Mouse (Mus musculus): ENCODE results near the gene Akt1.

Akt1 gene

GRCm38 (mm10) chr12:112674132-112675011, at the start of gene Akt1:
Gene Akt1 (minus strand): TSS chr12:112674884.
- peak; percentile 54 for DNase-seq (ENCODE audit: low spot score)

GRCm38 (mm10) chr12:112724077-112724805, 49.6 kb upstream of the Akt1 start:
- peak; percentile 79 for DNase-seq (ENCODE audit: low spot score)

- no peak for DNase-seq (ENCODE audit: low spot score)
Measured at GRCm38 (mm10) chr12:112723445-112723844, 48.8 kb upstream of the Akt1 start.

- no peak for DNase-seq (ENCODE audit: low spot score)
Measured at GRCm38 (mm10) chr12:112723028-112723330, 48.3 kb upstream of the Akt1 start.

DNA sequence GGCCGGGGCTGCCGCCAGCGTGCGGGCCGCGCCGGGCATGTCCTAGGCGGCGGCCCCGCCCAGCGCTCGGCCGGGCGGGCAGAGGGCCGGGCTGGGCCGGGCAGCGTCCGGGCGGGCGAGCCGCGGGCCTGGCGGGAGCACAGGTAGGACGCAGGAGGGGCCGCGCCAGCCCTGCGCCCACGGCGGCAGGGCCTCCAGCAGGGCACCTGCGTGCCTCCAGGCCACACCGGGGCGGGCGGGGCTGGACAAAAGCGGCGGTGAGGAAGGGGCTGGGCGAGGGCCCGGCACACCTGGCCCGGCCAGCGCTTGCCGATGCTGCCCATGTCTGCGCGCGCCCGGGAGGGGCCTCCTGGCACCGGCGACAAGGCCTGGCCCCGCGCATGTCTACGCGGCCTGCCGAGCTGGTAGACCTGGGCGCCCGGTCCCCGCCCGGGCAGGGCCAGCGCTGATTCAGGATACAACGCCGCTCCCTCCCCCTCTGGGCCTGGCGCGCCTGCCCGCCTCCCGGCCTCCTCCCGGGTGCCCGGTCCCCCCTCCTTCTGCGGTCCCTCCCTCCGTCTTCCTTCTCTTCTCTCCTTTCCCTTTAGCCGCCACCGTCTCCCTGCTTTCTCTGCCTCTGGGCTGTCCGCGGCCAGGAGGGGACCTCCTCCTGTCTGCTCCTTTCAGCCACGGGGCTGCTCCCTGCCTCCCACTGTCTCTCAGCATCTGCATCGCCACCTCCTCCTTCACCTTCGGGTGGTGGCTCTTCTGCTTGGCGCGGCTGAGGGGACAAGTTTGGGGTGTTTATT, 47.8 kb upstream of the Akt1 start:
- DNase-seq (ENCODE audit: low spot score), result peak; percentile 45

DNA sequence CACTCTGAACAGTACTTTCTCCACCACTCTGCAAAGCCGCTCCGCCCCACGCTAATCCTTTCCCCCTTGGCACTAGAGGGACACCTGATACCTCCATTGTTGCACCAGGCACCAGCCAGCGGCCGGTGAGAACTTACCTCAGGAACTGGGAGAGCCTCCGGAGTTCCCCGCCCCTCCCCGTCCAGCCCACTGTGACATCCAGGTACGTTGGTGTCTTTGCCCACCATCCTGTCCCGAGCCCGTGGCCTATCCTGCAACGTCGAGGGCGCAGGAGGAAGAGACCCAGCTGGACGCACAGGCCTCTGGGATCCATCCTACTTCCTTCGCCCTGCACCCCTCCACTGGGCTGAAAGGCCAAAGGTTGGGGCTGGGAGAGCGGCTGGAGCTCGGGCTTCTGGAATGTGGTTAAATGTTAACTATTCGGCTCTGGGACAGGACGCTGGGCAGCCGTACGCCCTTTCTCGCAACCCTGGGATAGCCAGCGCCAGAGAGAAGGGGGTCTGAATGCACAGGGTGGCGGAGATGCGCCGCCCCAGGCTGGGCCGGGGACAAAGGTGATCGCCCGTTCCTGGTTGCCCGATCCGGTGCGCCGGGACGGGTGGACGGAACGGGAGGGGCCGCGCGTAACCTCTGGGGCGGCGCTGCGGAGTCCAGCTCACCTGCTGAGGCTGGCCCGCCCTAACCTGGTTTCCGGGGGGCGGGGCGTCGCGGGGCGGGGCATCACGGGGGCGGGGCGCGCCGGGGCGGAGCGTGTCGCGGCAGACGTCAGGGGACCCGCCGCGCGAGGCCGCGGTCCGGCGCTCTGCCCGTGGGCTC, 46.9 kb upstream of the Akt1 start:
- no peak for DNase-seq (ENCODE audit: low spot score)

- DNase-seq (ENCODE audit: low spot score), result no peak
Measured at GRCm38 (mm10) chr12:112720890-112721423, 46.3 kb upstream of the Akt1 start.

- no peak for DNase-seq (ENCODE audit: low spot score)
Measured at GRCm38 (mm10) chr12:112720216-112720615, 45.5 kb upstream of the Akt1 start, which contains the start of gene Cep170b. Gene Cep170b (plus strand): TSS chr12:112720455.

DNA sequence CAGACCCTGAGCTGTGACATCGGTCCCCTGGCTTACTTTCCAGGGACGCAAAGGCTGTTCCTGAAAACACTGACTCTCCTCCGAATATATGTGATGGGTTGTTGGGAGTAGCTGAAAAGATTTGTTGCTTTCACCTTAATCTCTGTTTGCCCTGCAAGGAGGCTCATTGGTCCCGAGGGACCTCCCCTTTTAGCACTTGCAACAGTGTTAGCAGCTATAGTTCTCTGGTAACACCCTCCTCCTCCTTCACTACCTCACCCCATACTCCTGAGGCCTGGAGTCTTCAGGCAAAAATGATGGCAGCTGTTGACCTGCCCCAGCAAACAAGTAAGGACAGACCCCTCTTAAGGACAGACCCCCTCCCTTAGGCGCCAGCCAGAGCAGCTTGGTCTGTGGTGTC, 44.3 kb upstream of the Akt1 start:
- DNase-seq (ENCODE audit: low spot score), result peak; percentile 21

DNA sequence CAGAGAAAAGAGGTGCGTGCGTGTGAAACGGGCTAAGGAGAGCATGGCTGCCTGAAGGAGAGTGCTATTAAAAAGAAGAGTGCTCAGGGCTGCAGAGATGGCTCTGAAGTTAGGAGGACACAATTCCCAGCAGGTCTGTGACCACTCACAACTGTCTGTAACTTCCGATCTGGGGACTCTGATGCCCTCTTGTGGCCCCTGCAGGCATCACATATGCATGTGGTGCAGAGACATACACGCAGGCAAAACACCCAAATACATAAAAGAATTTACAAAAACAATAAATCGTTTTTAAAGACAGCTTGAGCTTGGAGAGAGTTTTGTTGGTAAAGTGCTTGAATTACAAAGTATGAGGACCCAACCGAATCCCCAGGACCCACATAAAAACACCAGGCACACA, 42.5 kb upstream of the Akt1 start:
- DNase-seq (ENCODE audit: low spot score), result peak; percentile 31

- DNase-seq (ENCODE audit: low spot score), result peak; percentile 94
Measured at GRCm38 (mm10) chr12:112713984-112714383, 39.3 kb upstream of the Akt1 start.

DNA sequence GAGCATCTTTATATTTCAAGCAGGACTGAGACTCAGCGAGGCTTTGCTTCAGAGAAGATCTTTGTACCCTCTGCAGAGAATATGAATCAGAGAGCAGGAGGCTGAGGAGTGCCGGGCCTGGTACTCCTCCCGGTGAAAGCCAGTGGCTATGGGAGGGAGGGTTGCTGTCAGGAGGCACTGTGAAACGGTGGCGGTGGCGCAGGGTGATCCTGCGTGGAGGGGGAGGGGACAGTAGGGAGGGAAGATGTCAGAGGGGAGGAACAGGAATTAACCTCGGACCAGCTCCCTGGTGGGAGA, 32.8 kb upstream of the Akt1 start:
- DNase-seq (ENCODE audit: low spot score), result no peak

GRCm38 (mm10) chr12:112706704-112707572, 32.3 kb upstream of the Akt1 start:
- peak; percentile 78 for DNase-seq (ENCODE audit: low spot score)

DNA sequence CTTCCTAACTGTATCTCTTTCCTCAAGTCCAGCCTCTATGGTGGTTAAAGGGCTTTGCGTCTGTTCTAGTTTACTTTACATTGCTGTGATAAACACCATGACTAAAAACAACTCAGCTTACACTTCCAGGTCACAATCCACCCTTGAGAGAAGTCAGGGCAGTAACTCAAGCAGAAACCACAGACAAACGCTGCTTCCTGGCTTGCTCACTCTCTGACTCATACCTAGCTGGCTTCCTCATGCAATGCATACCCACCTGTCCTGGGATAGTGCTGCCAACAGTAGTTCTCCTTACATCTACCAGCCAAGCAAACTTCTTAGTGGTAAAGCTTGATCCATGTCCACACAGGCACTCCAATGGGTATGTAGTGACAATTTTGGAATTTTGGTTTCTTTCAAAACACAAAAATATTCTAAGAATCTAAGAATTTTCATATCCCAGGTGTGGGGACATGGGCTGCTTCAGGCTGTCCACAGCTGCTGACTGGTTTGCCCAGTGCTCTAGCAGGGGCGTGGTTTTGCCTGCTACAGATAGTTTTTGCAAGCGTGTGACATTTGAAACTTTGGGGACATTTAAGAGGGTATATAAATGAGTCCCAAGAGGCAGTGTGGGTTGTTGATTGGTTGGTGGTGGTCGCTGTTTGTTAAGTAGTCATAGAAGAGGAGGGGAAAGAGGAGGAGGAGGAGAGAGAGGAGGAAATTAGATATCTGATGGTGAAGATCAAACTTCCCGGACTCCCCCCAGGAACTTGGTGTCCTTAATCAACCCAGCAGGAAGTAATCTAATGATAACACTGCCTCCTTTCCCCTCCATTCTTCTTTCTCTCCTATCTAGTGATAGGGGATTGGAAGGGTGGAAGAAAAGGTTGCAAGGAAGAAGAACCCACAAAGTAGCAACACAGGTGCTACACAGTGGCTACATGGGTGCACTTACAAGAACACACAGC, 28.0 kb upstream of the Akt1 start:
- DNase-seq (ENCODE audit: low spot score), result no peak

GRCm38 (mm10) chr12:112700522-112700921, 25.8 kb upstream of the Akt1 start:
- no peak for DNase-seq (ENCODE audit: low spot score)

- DNase-seq (ENCODE audit: low spot score), result no peak
Measured at GRCm38 (mm10) chr12:112696806-112697425, 22.2 kb upstream of the Akt1 start.

DNA sequence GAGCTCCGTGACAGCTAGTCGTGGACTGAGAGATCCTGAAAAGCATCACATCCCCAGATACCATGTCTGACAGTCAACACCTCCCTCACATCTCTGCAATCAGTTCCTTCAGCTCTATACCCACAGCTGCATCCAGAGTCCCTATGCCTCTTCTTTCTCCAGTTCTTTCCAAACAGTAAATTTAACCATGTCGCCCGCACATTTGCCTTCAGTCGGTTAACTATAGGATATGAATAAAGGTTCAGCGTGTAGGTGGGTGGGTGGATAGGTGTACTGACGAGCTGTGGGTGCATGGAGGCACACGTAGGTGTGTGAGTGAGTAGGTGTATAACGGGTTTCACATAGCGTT, 19.4 kb upstream of the Akt1 start:
- no peak for DNase-seq (ENCODE audit: low spot score)

DNA sequence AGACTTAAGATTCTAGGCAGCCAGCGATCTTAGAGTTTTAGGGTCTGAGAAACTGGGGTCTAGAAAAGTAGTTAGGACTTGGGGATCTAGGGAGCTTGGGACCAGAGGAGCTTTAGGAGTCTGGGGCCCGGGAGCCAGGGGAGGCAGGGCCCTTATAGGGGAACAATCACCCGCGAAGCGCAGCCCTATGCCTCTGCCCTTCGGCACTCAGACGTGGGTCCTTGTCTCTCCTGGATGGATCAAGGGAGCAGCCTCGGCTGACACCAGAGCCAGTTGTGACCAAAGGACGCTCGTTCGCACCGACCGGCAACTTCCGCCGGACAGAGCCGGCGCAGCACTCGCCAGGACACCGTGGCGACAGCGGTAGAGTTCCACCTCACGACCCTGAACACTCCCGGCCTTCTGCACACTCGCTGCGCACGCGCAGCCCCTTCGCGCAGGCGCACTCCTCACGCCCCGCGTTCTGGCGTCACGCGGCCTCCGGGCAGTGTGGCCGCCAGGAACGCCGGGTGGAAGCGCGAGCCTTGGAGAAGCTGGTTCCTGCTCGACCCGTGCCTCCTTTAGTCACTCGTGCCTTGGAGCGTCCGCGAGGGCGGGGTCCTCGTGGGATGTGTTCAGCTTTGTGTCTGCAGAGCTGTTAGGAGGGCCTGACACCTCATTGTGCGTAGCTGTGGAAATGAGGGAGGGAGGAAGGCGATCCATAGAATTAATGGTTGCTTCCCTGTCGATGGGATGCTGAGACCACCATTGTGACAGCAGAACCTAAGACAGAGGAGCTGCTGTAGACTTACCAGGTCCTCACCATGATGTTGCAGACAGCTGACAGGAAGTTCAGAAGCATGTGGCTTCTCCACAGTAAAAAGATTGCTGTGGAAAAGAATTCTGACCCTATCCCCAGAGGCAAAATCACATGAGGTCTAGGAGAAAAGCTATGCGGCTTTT, 18.8 kb upstream of the Akt1 start:
- peak; percentile 94 for DNase-seq (ENCODE audit: low spot score)
